Mouse (Mus musculus): ENCODE data around the gene Adap1. TPM values are rescaled to one million over a fixed set of nuclear protein-coding genes. Genes with fewer than 3 reads are reported as not detected.
A peak's percentile ranks its signal among the peaks of the same experiment; 100 is the strongest.

The Adap1 gene
- polyA plus RNA-seq, 1 experiment from 2014 or later = 1.7 TPM

GRCm38 (mm10) chr5:139317751-139318504 lies 7.5 kb downstream of the Adap1 start:
- H3K36me3 ChIP-seq (ENCODE audit: control insufficient read depth, insufficient read depth, low read length) = no peaks in the 10 kb centered on the region
- no peak overlapping the region for H3K4me3 ChIP-seq (ENCODE audit: low read length)
- ATAC-seq (ENCODE audit: low read depth) = no peak
- H3K27me3 ChIP-seq (ENCODE audit: control insufficient read depth, insufficient read depth, low read depth, low read length) = no peaks in the 10 kb centered on the region
- H3K27ac ChIP-seq (ENCODE audit: low read length) = no peak overlapping the region
- no peak overlapping the region for H3K9ac ChIP-seq (ENCODE audit: low read length)
- no peak overlapping the region for H3K4me2 ChIP-seq (ENCODE audit: low read depth, low read length)
- WGBS = 61% methylated on average over 21 of the region's 21 CpGs
- no peaks in the 10 kb centered on the region for H3K4me1 ChIP-seq (replicated peaks; ENCODE audit: control insufficient read depth, insufficient read depth, low read length)
- no peaks in the 10 kb centered on the region for H3K9me3 ChIP-seq (ENCODE audit: control insufficient read depth, low read length)

DNA sequence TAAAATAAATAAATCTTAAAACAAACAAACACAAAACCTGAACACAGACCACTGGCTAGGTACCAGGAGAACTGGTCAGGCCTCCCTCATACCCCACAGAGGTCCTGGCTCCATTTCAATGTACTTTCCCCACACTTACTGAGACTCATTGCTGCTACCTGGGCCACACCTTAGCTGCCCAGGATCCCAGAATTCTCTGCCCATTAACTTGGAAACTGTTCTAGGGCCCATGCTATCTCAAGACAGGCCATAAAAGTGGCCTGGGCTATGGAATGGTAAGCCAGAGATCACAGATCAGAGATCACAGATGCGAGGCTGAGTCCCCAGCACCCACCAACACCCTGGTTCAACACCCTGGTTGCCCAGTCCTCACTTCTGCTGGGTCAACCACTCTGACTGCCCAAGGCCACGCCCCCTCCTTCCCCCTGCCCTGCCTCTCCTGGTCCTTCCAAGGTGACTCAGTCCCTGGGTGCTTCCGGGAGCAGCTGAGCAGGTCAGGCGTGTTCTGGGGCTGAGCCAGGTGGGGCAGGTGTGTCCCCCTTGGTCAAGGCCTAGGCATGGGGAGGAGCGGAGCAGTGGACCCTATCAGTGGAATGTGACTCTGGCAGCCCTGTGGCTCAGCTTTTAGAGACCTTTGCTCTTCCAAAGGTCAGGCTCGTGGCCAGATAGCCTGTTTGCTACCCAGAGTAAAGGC lies 8.3 kb downstream of the Adap1 start:
- no peaks in the 10 kb centered on the region for H3K27me3 ChIP-seq (ENCODE audit: control insufficient read depth, insufficient read depth, low read depth, low read length)
- H3K4me3 ChIP-seq (ENCODE audit: low read length) = no peak overlapping the region
- no peaks in the 10 kb centered on the region for H3K36me3 ChIP-seq (ENCODE audit: control insufficient read depth, insufficient read depth, low read length)
- H3K27ac ChIP-seq (ENCODE audit: low read length) = no peak overlapping the region
- no peak overlapping the region for H3K4me2 ChIP-seq (ENCODE audit: low read depth, low read length)
- no peaks in the 10 kb centered on the region for H3K9me3 ChIP-seq (ENCODE audit: control insufficient read depth, low read length)
- H3K9ac ChIP-seq (ENCODE audit: low read length) = no peak overlapping the region
- peak; percentile 68 for ATAC-seq (ENCODE audit: low read depth)
- no peaks in the 10 kb centered on the region for H3K4me1 ChIP-seq (replicated peaks; ENCODE audit: control insufficient read depth, insufficient read depth, low read length)
- WGBS = 47% methylated on average over 6 of the region's 6 CpGs

DNA sequence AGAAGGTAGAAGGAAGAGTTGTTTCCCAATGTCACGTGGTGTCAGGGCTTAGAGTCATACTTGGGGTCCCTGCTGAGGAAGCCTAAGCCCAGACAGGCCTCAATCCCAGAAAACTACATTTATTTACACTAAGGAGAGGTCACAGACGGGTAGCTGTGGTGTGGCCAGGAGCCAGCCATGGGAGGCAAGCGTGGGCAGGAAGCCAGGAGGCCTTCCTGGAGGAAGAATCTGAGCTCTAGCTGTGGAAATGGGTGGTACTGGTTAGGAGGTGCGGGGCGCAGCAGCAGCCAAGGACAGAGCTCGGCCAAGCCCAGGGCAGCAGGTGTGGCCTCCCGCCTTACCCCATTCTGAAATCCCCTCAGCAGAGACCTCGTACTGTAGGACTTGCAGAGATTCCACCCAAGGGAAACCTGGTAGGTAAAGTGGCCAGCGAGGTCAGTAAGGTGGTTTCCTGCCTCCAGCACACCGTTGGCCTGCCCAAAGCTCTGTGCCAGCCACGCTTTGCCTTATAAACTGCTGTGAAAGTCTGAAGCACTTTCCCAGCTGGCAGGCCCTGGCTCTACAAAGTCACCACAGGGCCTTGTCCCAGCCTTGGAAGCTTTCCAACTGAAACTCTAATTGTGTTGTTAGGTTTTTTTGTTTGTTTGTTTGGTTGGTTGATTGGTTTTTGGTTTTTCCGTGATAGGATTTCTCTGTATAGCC lies 10.3 kb downstream of the Adap1 start:
- Histone ChIP-seq H3K4me3 (ENCODE audit: low read length) (no peak overlapping the region), H3K36me3 (ENCODE audit: control insufficient read depth, insufficient read depth, low read length) (no peaks in the 10 kb centered on the region), H3K9me3 (ENCODE audit: control insufficient read depth, low read length) (no peaks in the 10 kb centered on the region), H3K27me3 (ENCODE audit: control insufficient read depth, insufficient read depth, low read depth, low read length) (no peaks in the 10 kb centered on the region), H3K27ac (ENCODE audit: low read length) (no peak overlapping the region), H3K4me1 (replicated peaks; ENCODE audit: control insufficient read depth, insufficient read depth, low read length) (no peaks in the 10 kb centered on the region), H3K9ac (ENCODE audit: low read length) (no peak overlapping the region), H3K4me2 (ENCODE audit: low read depth, low read length) (no peak overlapping the region)
- ATAC-seq (ENCODE audit: low read depth) = no peak
- WGBS = 75% methylated on average over 12 of the region's 12 CpGs

GRCm38 (mm10) chr5:139313536-139313935 lies 11.9 kb downstream of the Adap1 start:
- 78% methylated on average over 9 of the region's 9 CpGs for WGBS
- H3K9ac ChIP-seq (ENCODE audit: low read length) = no peak overlapping the region
- no peaks in the 10 kb centered on the region for H3K4me1 ChIP-seq (replicated peaks; ENCODE audit: control insufficient read depth, insufficient read depth, low read length)
- no peak overlapping the region for H3K27ac ChIP-seq (ENCODE audit: low read length)
- no peak for ATAC-seq (ENCODE audit: low read depth)
- H3K4me3 ChIP-seq (ENCODE audit: low read length) = no peak overlapping the region
- no peak overlapping the region for H3K4me2 ChIP-seq (ENCODE audit: low read depth, low read length)
- no peaks in the 10 kb centered on the region for H3K9me3 ChIP-seq (ENCODE audit: control insufficient read depth, low read length)
- no peaks in the 10 kb centered on the region for H3K36me3 ChIP-seq (ENCODE audit: control insufficient read depth, insufficient read depth, low read length)
- no peaks in the 10 kb centered on the region for H3K27me3 ChIP-seq (ENCODE audit: control insufficient read depth, insufficient read depth, low read depth, low read length)

DNA sequence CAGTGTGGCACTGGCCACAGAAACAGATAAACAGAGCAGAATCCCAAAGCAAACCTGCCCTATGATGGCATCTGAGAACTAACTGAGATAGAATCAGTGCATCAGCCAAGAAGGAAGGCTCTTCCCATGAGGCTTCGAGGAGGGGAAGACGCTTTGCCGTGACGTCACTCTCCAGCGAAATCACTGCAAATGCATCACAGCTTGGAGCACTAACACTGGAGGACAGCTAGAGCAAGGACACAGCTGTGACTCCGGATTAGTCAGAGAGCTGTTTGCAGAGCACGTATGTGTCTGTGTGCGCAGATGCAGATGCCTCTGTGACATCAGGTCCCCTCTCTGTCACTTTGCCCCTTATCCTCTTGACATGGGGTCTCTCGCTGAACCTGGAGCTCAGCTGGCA lies 13.6 kb downstream of the Adap1 start:
- H3K9ac ChIP-seq (ENCODE audit: low read length) = no peak overlapping the region
- H3K4me3 ChIP-seq (ENCODE audit: low read length) = no peak overlapping the region
- 85% methylated on average over 9 of the region's 9 CpGs for WGBS
- H3K4me2 ChIP-seq (ENCODE audit: low read depth, low read length) = no peak overlapping the region
- no peaks in the 10 kb centered on the region for H3K4me1 ChIP-seq (replicated peaks; ENCODE audit: control insufficient read depth, insufficient read depth, low read length)
- H3K9me3 ChIP-seq (ENCODE audit: control insufficient read depth, low read length) = no peaks in the 10 kb centered on the region
- H3K36me3 ChIP-seq (ENCODE audit: control insufficient read depth, insufficient read depth, low read length) = no peaks in the 10 kb centered on the region
- ATAC-seq (ENCODE audit: low read depth) = no peak
- H3K27me3 ChIP-seq (ENCODE audit: control insufficient read depth, insufficient read depth, low read depth, low read length) = no peaks in the 10 kb centered on the region
- no peak overlapping the region for H3K27ac ChIP-seq (ENCODE audit: low read length)

DNA sequence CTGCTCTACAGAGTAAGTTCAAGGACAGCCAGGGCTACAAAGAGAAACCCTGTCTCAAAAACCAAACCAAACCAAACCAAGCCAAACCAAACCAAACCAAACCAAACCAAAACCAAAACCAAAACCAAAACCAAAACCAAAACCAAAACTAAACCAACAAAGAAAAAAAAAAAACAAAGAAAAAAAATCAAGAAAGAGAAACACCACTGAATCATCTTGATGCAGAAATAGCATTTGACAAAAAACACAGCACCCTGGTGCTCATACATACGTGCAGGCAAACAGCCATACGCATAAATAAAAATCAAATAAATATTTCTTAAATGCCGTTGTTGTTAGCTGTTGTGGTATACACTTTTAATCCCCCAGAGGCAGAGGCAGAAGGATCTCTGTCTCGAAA lies 14.9 kb downstream of the Adap1 start:
- H3K4me1 ChIP-seq (replicated peaks; ENCODE audit: control insufficient read depth, insufficient read depth, low read length) = no peaks in the 10 kb centered on the region
- H3K27me3 ChIP-seq (ENCODE audit: control insufficient read depth, insufficient read depth, low read depth, low read length) = no peaks in the 10 kb centered on the region
- no peaks in the 10 kb centered on the region for H3K36me3 ChIP-seq (ENCODE audit: control insufficient read depth, insufficient read depth, low read length)
- 85% methylated on average over 4 of the region's 4 CpGs for WGBS
- H3K4me2 ChIP-seq (ENCODE audit: low read depth, low read length) = no peak overlapping the region
- no peak overlapping the region for H3K9ac ChIP-seq (ENCODE audit: low read length)
- no peaks in the 10 kb centered on the region for H3K9me3 ChIP-seq (ENCODE audit: control insufficient read depth, low read length)
- no peak overlapping the region for H3K27ac ChIP-seq (ENCODE audit: low read length)
- ATAC-seq (ENCODE audit: low read depth) = no peak
- no peak overlapping the region for H3K4me3 ChIP-seq (ENCODE audit: low read length)

GRCm38 (mm10) chr5:139309946-139310345 lies 15.5 kb downstream of the Adap1 start:
- no peak for ATAC-seq (ENCODE audit: low read depth)
- Histone ChIP-seq H3K27me3 (ENCODE audit: control insufficient read depth, insufficient read depth, low read depth, low read length) (no peaks in the 10 kb centered on the region), H3K27ac (ENCODE audit: low read length) (no peak overlapping the region), H3K9me3 (ENCODE audit: control insufficient read depth, low read length) (no peaks in the 10 kb centered on the region), H3K9ac (ENCODE audit: low read length) (no peak overlapping the region), H3K4me1 (replicated peaks; ENCODE audit: control insufficient read depth, insufficient read depth, low read length) (no peaks in the 10 kb centered on the region), H3K36me3 (ENCODE audit: control insufficient read depth, insufficient read depth, low read length) (no peaks in the 10 kb centered on the region), H3K4me2 (ENCODE audit: low read depth, low read length) (no peak overlapping the region), H3K4me3 (ENCODE audit: low read length) (no peak overlapping the region)
- WGBS = 58% methylated on average over 3 of the region's 3 CpGs

DNA sequence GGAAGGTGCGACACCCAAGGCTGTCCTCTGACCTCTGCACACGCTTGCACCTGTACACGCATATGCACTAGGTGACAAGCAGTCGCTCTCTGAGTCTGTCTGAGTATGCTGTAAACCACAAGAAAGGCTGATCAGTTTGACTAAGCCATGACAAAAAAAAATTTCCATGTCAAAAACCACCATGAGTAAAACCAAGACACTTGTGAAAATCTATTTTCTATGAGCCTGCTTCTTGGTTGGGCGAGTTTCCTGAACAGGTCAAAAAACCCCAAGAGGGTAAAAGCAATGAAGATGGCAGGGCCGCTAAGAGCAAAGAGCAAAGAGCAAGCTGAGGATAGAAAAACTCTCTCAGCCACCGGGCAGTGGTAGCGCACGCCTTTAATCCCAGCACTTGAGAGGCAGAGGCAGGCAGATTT lies 21.8 kb downstream of the Adap1 start:
- Histone ChIP-seq H3K4me2 (ENCODE audit: low read depth, low read length) (no peak overlapping the region), H3K4me1 (replicated peaks; ENCODE audit: control insufficient read depth, insufficient read depth, low read length) (0 out of 2 replicates have a peak, but pooled peaks cover 3% of the 10 kb centered on the region), H3K4me3 (ENCODE audit: low read length) (no peak overlapping the region), H3K27me3 (ENCODE audit: control insufficient read depth, insufficient read depth, low read depth, low read length) (no peaks in the 10 kb centered on the region), H3K9me3 (ENCODE audit: control insufficient read depth, low read length) (no peaks in the 10 kb centered on the region), H3K9ac (ENCODE audit: low read length) (no peak overlapping the region), H3K36me3 (ENCODE audit: control insufficient read depth, insufficient read depth, low read length) (no peaks in the 10 kb centered on the region), H3K27ac (ENCODE audit: low read length) (no peak overlapping the region)
- 83% methylated on average over 9 of the region's 9 CpGs for WGBS
- no peak for ATAC-seq (ENCODE audit: low read depth)

DNA sequence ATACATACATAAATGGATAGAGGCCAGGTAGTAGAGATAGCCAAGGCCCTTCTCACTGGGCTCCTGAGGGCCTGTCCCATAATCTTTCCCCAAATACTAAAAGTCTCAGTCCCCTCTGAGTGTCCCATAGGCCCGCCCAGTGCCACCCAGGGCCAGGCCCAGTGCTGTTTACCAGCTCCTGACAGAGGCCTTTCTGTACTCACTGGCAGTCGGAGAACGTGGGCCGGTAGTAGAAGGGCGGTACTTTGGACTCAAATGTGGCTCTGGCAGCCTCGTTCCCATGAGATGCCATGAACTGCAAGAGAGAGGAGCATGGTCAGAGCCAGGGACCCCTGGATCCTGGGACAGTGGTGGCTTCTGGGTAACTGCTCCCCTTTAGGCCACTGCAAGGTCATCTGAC lies 23.3 kb downstream of the Adap1 start:
- no peaks in the 10 kb centered on the region for H3K27me3 ChIP-seq (ENCODE audit: control insufficient read depth, insufficient read depth, low read depth, low read length)
- ATAC-seq (ENCODE audit: low read depth) = no peak
- H3K9me3 ChIP-seq (ENCODE audit: control insufficient read depth, low read length) = no peaks in the 10 kb centered on the region
- H3K4me1 ChIP-seq (replicated peaks; ENCODE audit: control insufficient read depth, insufficient read depth, low read length) = 0 out of 2 replicates have a peak, but pooled peaks cover 3% of the 10 kb centered on the region
- 92% methylated on average over 6 of the region's 6 CpGs for WGBS
- H3K9ac ChIP-seq (ENCODE audit: low read length) = no peak overlapping the region
- no peak overlapping the region for H3K4me3 ChIP-seq (ENCODE audit: low read length)
- no peak overlapping the region for H3K4me2 ChIP-seq (ENCODE audit: low read depth, low read length)
- no peak overlapping the region for H3K27ac ChIP-seq (ENCODE audit: low read length)
- H3K36me3 ChIP-seq (ENCODE audit: control insufficient read depth, insufficient read depth, low read length) = no peaks in the 10 kb centered on the region

All from lung, embryonic 16.5 days (tissue).